ENCODE assay signal across 16 mouse cellular contexts in the genomic region with DNA sequence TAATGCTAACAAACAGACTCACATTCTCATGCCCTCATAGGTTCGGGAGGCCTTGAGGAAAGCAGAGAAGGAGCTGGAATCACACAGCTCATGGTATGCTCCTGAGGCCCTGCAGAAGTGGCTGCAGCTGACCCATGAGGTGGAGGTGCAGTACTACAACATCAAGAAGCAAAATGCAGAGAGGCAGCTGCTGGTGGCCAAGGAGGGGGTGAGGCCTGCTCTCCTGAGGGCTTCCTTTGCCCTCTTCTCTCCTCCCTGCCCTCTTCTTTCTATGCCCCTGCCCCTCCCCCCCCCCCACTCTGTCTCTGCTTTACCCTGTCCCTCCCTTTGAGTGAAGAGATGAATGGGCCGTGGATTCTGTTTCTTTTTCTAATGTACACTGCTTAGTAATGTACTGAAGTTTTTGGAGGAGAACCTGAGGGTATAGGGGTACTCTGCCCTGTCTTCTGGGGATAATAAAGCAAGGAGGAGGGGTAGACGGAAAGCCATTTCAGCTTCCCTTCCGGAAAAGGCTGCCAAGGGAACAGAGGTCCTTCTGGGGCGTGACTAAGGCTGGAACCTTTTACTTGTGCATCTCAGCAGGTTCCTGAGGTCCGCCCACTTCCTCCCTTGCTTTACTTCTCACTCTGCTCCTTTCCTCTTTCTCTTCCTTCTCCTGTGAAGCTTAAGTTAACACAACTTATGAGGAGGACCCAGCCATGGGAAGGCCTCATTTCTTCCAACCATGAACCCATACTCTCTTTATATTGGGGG. TPM values are rescaled to one million over a fixed set of nuclear protein-coding genes. Genes with fewer than 3 reads are reported as not detected.
DNase-seq lines count a peak whose midpoint lies in the region; ATAC-seq and TF ChIP-seq lines count a peak whose summit lies in the region.
"Had no signal": no experiment of that assay in that cellular context is flagged by ENCODE, and none has a peak within 500 bp of the region (broad histone marks: within the 10 kb centered on the region; RNA-seq: fewer than 3 reads in every experiment).

No protein-coding gene starts in this region.

- ATAC-seq in inflammation-experienced regulatory T-cells, adult 6 months, result peak; percentile 90
- peak; percentile 58; the same call in 1 of the 2 replicates for ATAC-seq in megakaryocyte-erythroid progenitor cell, adult 5-6 weeks (replicated peaks; ENCODE audit: low FRiP score, low TSS enrichment, poor library complexity, severe bottlenecking)
- no peak for ATAC-seq in midbrain, embryonic 11.5 days (ENCODE audit: low FRiP score)
- ATAC-seq: forebrain, embryonic 14.5 days had no signal

- in situ Hi-C loops in CH12.LX (cut with MboI; ENCODE audit: low pct_ligation_motif_present, low pct_unique_long_range_greater_than_20kb, low sequenced_read_pairs), result no loop called here

- H3K27me3 ChIP-seq in kidney, adult 2 months (replicated peaks; ENCODE audit: control insufficient read depth, insufficient read depth, low read length), result no peaks in the 10 kb centered on the region
- no peaks in the 10 kb centered on the region for H3K27me3 ChIP-seq in CH12.LX (replicated peaks)
- H3K27me3 ChIP-seq in midbrain, embryonic 11.5 days (ENCODE audit: control insufficient read depth, insufficient read depth, low read length), result no peaks in the 10 kb centered on the region
- H3K27me3 ChIP-seq: heart, embryonic 13.5 days; hindbrain, embryonic 15.5 days; limb, embryonic 13.5 days had no signal

- dilution Hi-C loops in CH12.LX (cut with MboI; ENCODE audit: extremely low pct_ligation_motif_present, extremely low pct_unique_long_range_greater_than_20kb, low sequenced_read_pairs), result no loop called here

- TF ChIP-seq CTCF in kidney, adult 2 months (conservative IDR thresholded peaks at IDR 0.05; ENCODE audit: insufficient read depth, insufficient read length, low read depth, low read length), result no peak
- TF ChIP-seq CTCF in CH12.LX (conservative IDR thresholded peaks at IDR 0.05 in 1 of 2, IDR thresholded peaks at IDR 0.05 in 1 of 2; ENCODE audit: low read depth in 2 of 2, low read length in 2 of 2), result no peak

- no peak overlapping the region for H3K27ac ChIP-seq in kidney, adult 2 months (ENCODE audit: insufficient read depth, low read depth, low read length)
- no peak overlapping the region for H3K27ac ChIP-seq in CH12.LX (ENCODE audit: insufficient read depth, low read depth)
- H3K27ac ChIP-seq in midbrain, embryonic 11.5 days (ENCODE audit: low read depth, low read length), result no peak overlapping the region
- H3K27ac ChIP-seq: heart, embryonic 13.5 days; hindbrain, embryonic 15.5 days; limb, embryonic 13.5 days had no signal

- TF ChIP-seq EP300 in CH12.LX (IDR thresholded peaks at IDR 0.05; ENCODE audit: low read length), result no peak

- H3K9ac ChIP-seq in CH12.LX (ENCODE audit: insufficient read depth, low read depth), result no peak overlapping the region
- H3K9ac ChIP-seq in midbrain, embryonic 11.5 days (ENCODE audit: low read length), result no peak overlapping the region
- H3K9ac ChIP-seq: heart, embryonic 13.5 days; hindbrain, embryonic 15.5 days; limb, embryonic 13.5 days had no signal

- no peak overlapping the region for H3K4me3 ChIP-seq in kidney, adult 2 months (ENCODE audit: insufficient read depth, low read depth, low read length)
- peak overlapping the region in 1 of 3 experiments; percentile 29 for H3K4me3 ChIP-seq in CH12.LX (replicated peaks in 1 of 3; ENCODE audit: low read depth in 2 of 3, low read length in 2 of 3, poor library complexity in 1 of 3)
- no peak overlapping the region for H3K4me3 ChIP-seq in midbrain, embryonic 11.5 days (ENCODE audit: low read depth, low read length)
- H3K4me3 ChIP-seq: heart, embryonic 13.5 days; hindbrain, embryonic 15.5 days; limb, embryonic 13.5 days; myocyte had no signal

- WGBS in kidney, adult 2 months, result 61% methylated on average over 6 of the region's 6 CpGs
- WGBS in midbrain, embryonic 11.5 days, result 60% methylated on average over 6 of the region's 6 CpGs

- no peak overlapping the region for H3K4me2 ChIP-seq in CH12.LX (ENCODE audit: insufficient read depth, low read depth, poor library complexity, severe bottlenecking)
- no peak overlapping the region for H3K4me2 ChIP-seq in midbrain, embryonic 11.5 days
- H3K4me2 ChIP-seq: heart, embryonic 13.5 days; hindbrain, embryonic 15.5 days; limb, embryonic 13.5 days had no signal

- H3K36me3 ChIP-seq in kidney, adult 2 months (ENCODE audit: control insufficient read depth, insufficient read depth, low read length), result no peaks in the 10 kb centered on the region
- peaks cover 6 to 35% of the 10 kb centered on the region in 2 experiments for H3K36me3 ChIP-seq in CH12.LX (replicated peaks in 1 of 2; ENCODE audit: control insufficient read depth in 1 of 2, insufficient read depth in 1 of 2, low read length in 1 of 2)
- no peaks in the 10 kb centered on the region for H3K36me3 ChIP-seq in midbrain, embryonic 11.5 days (ENCODE audit: control insufficient read depth, insufficient read depth, low read length)
- H3K36me3 ChIP-seq: hindbrain, embryonic 15.5 days had no signal

- H3K4me1 ChIP-seq in kidney, adult 2 months (ENCODE audit: control insufficient read depth, insufficient read depth, low read length), result no peaks in the 10 kb centered on the region
- peaks cover 0 to 19% of the 10 kb centered on the region in 2 experiments; a peak in 2 of 4 replicates for H3K4me1 ChIP-seq in CH12.LX (ENCODE audit: control insufficient read depth in 1 of 2, insufficient read depth in 2 of 2)
- H3K4me1 ChIP-seq in midbrain, embryonic 11.5 days (ENCODE audit: control insufficient read depth, insufficient read depth, low read length), result no peaks in the 10 kb centered on the region
- H3K4me1 ChIP-seq: heart, embryonic 13.5 days; hindbrain, embryonic 15.5 days; limb, embryonic 13.5 days had no signal

- no peaks in the 10 kb centered on the region for H3K79me2 ChIP-seq in CH12.LX (replicated peaks; ENCODE audit: control insufficient read depth, extremely low read depth, insufficient read depth, poor library complexity, severe bottlenecking)

- no peak for TF ChIP-seq POLR2A in kidney, adult 2 months (IDR thresholded peaks at IDR 0.05; ENCODE audit: low read depth, low read length)
- peak; percentile 32; the same call in 1 of the 2 replicates for TF ChIP-seq POLR2A in CH12.LX (IDR thresholded peaks at IDR 0.05; ENCODE audit: low read depth, low read length)

- H3K9me3 ChIP-seq in CH12.LX (replicated peaks; ENCODE audit: low read length), result no peaks in the 10 kb centered on the region
- H3K9me3 ChIP-seq in midbrain, embryonic 11.5 days (ENCODE audit: control insufficient read depth, low read length), result no peaks in the 10 kb centered on the region
- H3K9me3 ChIP-seq: heart, embryonic 13.5 days; hindbrain, embryonic 15.5 days; limb, embryonic 13.5 days had no signal

- peak; percentile 7 for DNase-seq in kidney, adult 2 months
- no peak for DNase-seq in kidney, adult 11 months
- peak; percentile 77 for DNase-seq in CH12.LX (ENCODE audit: extremely low read depth)
- no peak for DNase-seq in midbrain, embryonic 11.5 days (ENCODE audit: low spot score, missing footprints)
- DNase-seq in frontal cortex, postnatal 10 days (ENCODE audit: low spot score in 2 of 2), result no peak
- DNase-seq in ovary, adult 18-20 months (ENCODE audit: low spot score), result no peak
- DNase-seq: cerebellum, adult 11 months; retina, postnatal 1 day had no signal

- TF ChIP-seq RAD21 in CH12.LX (IDR thresholded peaks at IDR 0.05; ENCODE audit: low read depth, low read length), result no peak

TF ChIP-seq in CH12.LX, 34 proteins besides CTCF, POLR2A, EP300 and RAD21 (continues in another document):
- no peak for TF ChIP-seq USF2 (conservative IDR thresholded peaks at IDR 0.05; ENCODE audit: low read depth, low read length)
- no peak for TF ChIP-seq BHLHE40 (IDR thresholded peaks at IDR 0.05; ENCODE audit: low read depth, low read length)
- no peak for TF ChIP-seq ZNF384 (IDR thresholded peaks at IDR 0.05; ENCODE audit: low read depth, low read length)
- TF ChIP-seq SMC3 (IDR thresholded peaks at IDR 0.05; ENCODE audit: low read depth, low read length), result no peak
- TF ChIP-seq MAFK (IDR thresholded peaks at IDR 0.05; ENCODE audit: insufficient replicate concordance, low read length), result no peak
- TF ChIP-seq IRF4 (IDR thresholded peaks at IDR 0.05; ENCODE audit: low read depth, low read length), result no peak
- no peak for TF ChIP-seq NELFE (IDR thresholded peaks at IDR 0.05; ENCODE audit: low read depth, low read length)
- TF ChIP-seq HCFC1 (IDR thresholded peaks at IDR 0.05; ENCODE audit: low read depth, low read length), result no peak
- TF ChIP-seq MAZ (IDR thresholded peaks at IDR 0.05; ENCODE audit: low read depth, low read length), result no peak
- no peak for TF ChIP-seq MEF2A (IDR thresholded peaks at IDR 0.05; ENCODE audit: borderline replicate concordance, low read depth, low read length)
- TF ChIP-seq TCF12 (IDR thresholded peaks at IDR 0.05; ENCODE audit: low read depth, low read length), result no peak
- no peak for TF ChIP-seq NRF1 (IDR thresholded peaks at IDR 0.05; ENCODE audit: low read depth, low read length)
- no peak for TF ChIP-seq MXI1 (IDR thresholded peaks at IDR 0.05; ENCODE audit: low read depth, low read length)
- TF ChIP-seq CHD1 (IDR thresholded peaks at IDR 0.05; ENCODE audit: low read depth, low read length), result no peak
- TF ChIP-seq E2F4 (IDR thresholded peaks at IDR 0.05; ENCODE audit: insufficient replicate concordance, low read depth, low read length), result no peak

RNA-seq across cellular contexts. Expression of a gene that starts 15.4 kb away (rescaled TPM):
- polyA plus RNA-seq in kidney, adult 2 months (2012; rRNA removed), result 5.2 and 6.3 TPM in 2 replicates
- total RNA-seq in CH12.LX (2012; rRNA removed) (156 and 191 TPM in 2 replicates), CH12.LX (2014; rRNA removed) (227 and 253 TPM in 2 replicates)
- 248 and 308 TPM in 2 replicates for polyA plus RNA-seq in CH12.LX (2012; ENCODE audit: insufficient read length, low read depth)
- 100 to 1,000 TPM in 1 of 3 experiments, 10 to 100 TPM in 2; 45.4 to 216 (median 61.4) TPM for polyA plus RNA-seq in inflammation-experienced regulatory T-cells, adult 6 months (2017; shearing (Covaris generic))
- 270 and 301 TPM in 2 replicates for total RNA-seq in megakaryocyte-erythroid progenitor cell, adult 5-6 weeks (2014; fragmentation: Nextera tagmentation)
- total RNA-seq in megakaryocyte-erythroid progenitor cell, adult 5-6 weeks (2017), result 1,022 TPM in 2 replicates
- polyA plus RNA-seq in midbrain, embryonic 11.5 days (2014; fragmentation: Nextera tagmentation; extraction: Ambion mirVana), result 234 and 249 TPM in 2 replicates

RNA-seq across cellular contexts. Expression of a gene that starts 55.4 kb away (rescaled TPM):
- polyA plus RNA-seq in kidney, adult 2 months (2012; rRNA removed), result not detected in 2 replicates
- not detected in 2 replicates for total RNA-seq in CH12.LX (2012; rRNA removed)
- total RNA-seq in CH12.LX (2014; rRNA removed), result not detected in 2 replicates
- 0.89 and 1.1 TPM in 2 replicates for polyA plus RNA-seq in CH12.LX (2012; ENCODE audit: insufficient read length, low read depth)
- polyA plus RNA-seq in inflammation-experienced regulatory T-cells, adult 6 months (2017; shearing (Covaris generic)), result under 1 TPM in 1 of 3 experiments, not detected in 2; 0.41 TPM
- not detected in 2 replicates for total RNA-seq in megakaryocyte-erythroid progenitor cell, adult 5-6 weeks (2014; fragmentation: Nextera tagmentation)
- 0.09 TPM in 1 of 2 replicates, not detected in the other for total RNA-seq in megakaryocyte-erythroid progenitor cell, adult 5-6 weeks (2017)
- 0.25 and 0.33 TPM in 2 replicates for polyA plus RNA-seq in midbrain, embryonic 11.5 days (2014; fragmentation: Nextera tagmentation; extraction: Ambion mirVana)
- polyA plus RNA-seq: forebrain, embryonic 14.5 days; heart, embryonic 13.5 days; large intestine, adult 2 months; myocyte had no signal

Comparison
In these comparisons a context has a peak if more than half of its experiments do, and no peak if none do; other contexts are left out.
1. DNase-seq: peak in kidney, adult 2 months (single experiment) and CH12.LX (single experiment); none in kidney, adult 11 months (single experiment), midbrain, embryonic 11.5 days (single experiment), frontal cortex, postnatal 10 days (0 of 2) and ovary, adult 18-20 months (single experiment).